8 mouse cellular contexts compared by ENCODE assay signal in genomic region chr8:83593325-83594166, GRCm38 (mm10). TPM values are rescaled to one million over a fixed set of nuclear protein-coding genes. Genes with fewer than 3 reads are reported as not detected.
A peak's percentile ranks its signal among the peaks of the same experiment; 100 is the strongest.
DNase-seq lines count a peak whose midpoint lies in the region; ATAC-seq and TF ChIP-seq lines count a peak whose summit lies in the region.

No protein-coding gene starts in this region.

- H3K27ac ChIP-seq in heart, embryonic 14.5 days (replicated peaks in 1 of 2; ENCODE audit: control insufficient read depth in 1 of 2, insufficient read depth in 1 of 2, low read depth in 2 of 2, low read length in 2 of 2), result peak overlapping the region; percentile 87 to 90
- no peak overlapping the region; the same call in 1 of the 2 replicates for H3K27ac ChIP-seq in ES-E14 (ENCODE audit: insufficient read depth, low read depth, low read length, poor library complexity, severe bottlenecking)
- H3K27ac ChIP-seq in forebrain, embryonic 10.5 days, result peak overlapping the region; percentile 96
- H3K27ac ChIP-seq in liver, embryonic 12.5 days, result peak overlapping the region; percentile 91
- H3K27ac ChIP-seq in stomach, embryonic 16.5 days (ENCODE audit: low read length), result peak overlapping the region; percentile 88

- peak overlapping the region; percentile 99 for H3K4me2 ChIP-seq in heart, embryonic 14.5 days (ENCODE audit: low read length)
- peak overlapping the region; percentile 95 for H3K4me2 ChIP-seq in liver, embryonic 12.5 days
- peak overlapping the region; percentile 90 for H3K4me2 ChIP-seq in stomach, embryonic 16.5 days (ENCODE audit: low read depth, low read length)

- peaks cover 32% of the 10 kb centered on the region for H3K36me3 ChIP-seq in heart, embryonic 14.5 days (ENCODE audit: control insufficient read depth, insufficient read depth, low read length)
- H3K36me3 ChIP-seq in ES-E14 (ENCODE audit: control insufficient read depth, insufficient read depth, low read length, poor library complexity, severe bottlenecking), result peaks cover 8% of the 10 kb centered on the region; the same call in 1 of the 2 replicates
- H3K36me3 ChIP-seq in forebrain, embryonic 10.5 days (replicated peaks), result peaks cover 36% of the 10 kb centered on the region
- H3K36me3 ChIP-seq in liver, embryonic 12.5 days, result peaks cover 32% of the 10 kb centered on the region
- H3K36me3 ChIP-seq in stomach, embryonic 16.5 days (ENCODE audit: control insufficient read depth, insufficient read depth, low read length), result no peaks in the 10 kb centered on the region

- H3K9ac ChIP-seq in heart, embryonic 14.5 days (ENCODE audit: low read length), result peak overlapping the region; percentile 96
- H3K9ac ChIP-seq in ES-E14 (ENCODE audit: insufficient read depth, low read depth, low read length, poor library complexity, severe bottlenecking), result peak overlapping the region; percentile 86
- H3K9ac ChIP-seq in liver, embryonic 12.5 days, result peak overlapping the region; percentile 95
- peak overlapping the region; percentile 89 for H3K9ac ChIP-seq in stomach, embryonic 16.5 days (ENCODE audit: low read length)

- in situ Hi-C loops in ES-E14 (cut with MboI; ENCODE audit: low sequenced_read_pairs in 2 of 2, unreplicated experiment in 2 of 2), result no loop called here

- no peak for DNase-seq in heart, adult 9 months (ENCODE audit: low spot score in 2 of 2)
- no peak for DNase-seq in ES-E14 (ENCODE audit: low read depth, low spot score)
- DNase-seq in forebrain, embryonic 10.5 days (ENCODE audit: extremely low spot score, low spot score), result no peak
- no peak for DNase-seq in right cerebral cortex, adult 18-20 months
- DNase-seq in frontal cortex, adult 2 months (ENCODE audit: extremely low spot score in 1 of 2, low spot score in 1 of 2), result no peak

- H3K4me1 ChIP-seq in heart, embryonic 14.5 days (ENCODE audit: control insufficient read depth in 2 of 2, insufficient read depth in 2 of 2, low read length in 2 of 2), result peaks cover 5 to 21% of the 10 kb centered on the region in 2 experiments; a peak in 3 of 4 replicates
- H3K4me1 ChIP-seq in ES-E14 (ENCODE audit: control insufficient read depth in 2 of 2, insufficient read depth in 2 of 2, low read length in 2 of 2, poor library complexity in 1 of 2), result peaks cover 2 to 8% of the 10 kb centered on the region in 2 experiments; a peak in 3 of 4 replicates
- peaks cover 42% of the 10 kb centered on the region for H3K4me1 ChIP-seq in forebrain, embryonic 10.5 days
- H3K4me1 ChIP-seq in liver, embryonic 12.5 days, result peaks cover 56% of the 10 kb centered on the region
- H3K4me1 ChIP-seq in stomach, embryonic 16.5 days (ENCODE audit: control insufficient read depth, insufficient read depth, low read length), result peaks cover 21% of the 10 kb centered on the region

- ATAC-seq in heart, embryonic 14.5 days (ENCODE audit: insufficient number of reproducible peaks, insufficient read depth, low FRiP score, low read depth), result no peak; the same call in 1 of the 2 replicates
- ATAC-seq in liver, embryonic 12.5 days, result no peak
- ATAC-seq in stomach, embryonic 16.5 days (ENCODE audit: insufficient read depth, low FRiP score), result no peak

- 7% methylated on average over 22 of the region's 22 CpGs for WGBS in heart, embryonic 14.5 days
- WGBS in forebrain, embryonic 10.5 days, result 8% methylated on average over 22 of the region's 22 CpGs
- 6% methylated on average over 22 of the region's 22 CpGs for WGBS in liver, embryonic 12.5 days (ENCODE audit: insufficient replicate concordance)
- 3% methylated on average over 22 of the region's 22 CpGs for WGBS in stomach, embryonic 16.5 days

- peak overlapping the region; percentile 72 to 91 for H3K4me3 ChIP-seq in heart, embryonic 14.5 days (ENCODE audit: control insufficient read depth in 1 of 2, insufficient read depth in 1 of 2, low read depth in 1 of 2, low read length in 2 of 2)
- H3K4me3 ChIP-seq in ES-E14 (ENCODE audit: insufficient read depth in 1 of 2, low read depth in 1 of 2, low read length in 2 of 2, poor library complexity in 1 of 2, severe bottlenecking in 1 of 2), result peak overlapping the region; percentile 77 to 78
- H3K4me3 ChIP-seq in forebrain, embryonic 10.5 days, result peak overlapping the region; percentile 88
- H3K4me3 ChIP-seq in liver, embryonic 12.5 days, result peak overlapping the region; percentile 95
- peak overlapping the region; percentile 88 for H3K4me3 ChIP-seq in stomach, embryonic 16.5 days (replicated peaks; ENCODE audit: low read length)

- no peaks in the 10 kb centered on the region for H3K27me3 ChIP-seq in heart, embryonic 14.5 days (ENCODE audit: control insufficient read depth, insufficient read depth, low read length)
- H3K27me3 ChIP-seq in forebrain, embryonic 10.5 days (ENCODE audit: poor library complexity, severe bottlenecking), result no peaks in the 10 kb centered on the region
- no peaks in the 10 kb centered on the region for H3K27me3 ChIP-seq in liver, embryonic 12.5 days (replicated peaks)
- H3K27me3 ChIP-seq in stomach, embryonic 16.5 days (ENCODE audit: control insufficient read depth, insufficient read depth, low read length), result no peaks in the 10 kb centered on the region

- no peaks in the 10 kb centered on the region for H3K9me3 ChIP-seq in heart, embryonic 14.5 days (ENCODE audit: control insufficient read depth, low read length)
- H3K9me3 ChIP-seq in ES-E14 (ENCODE audit: control insufficient read depth, insufficient read depth, low read depth, low read length), result no peaks in the 10 kb centered on the region
- no peaks in the 10 kb centered on the region for H3K9me3 ChIP-seq in forebrain, embryonic 10.5 days
- H3K9me3 ChIP-seq in liver, embryonic 12.5 days (replicated peaks), result no peaks in the 10 kb centered on the region
- H3K9me3 ChIP-seq in stomach, embryonic 16.5 days (replicated peaks; ENCODE audit: control insufficient read depth, low read length), result no peaks in the 10 kb centered on the region

TF ChIP-seq in ES-E14, 5 proteins besides CTCF, POLR2A, EP300 and RAD21:
- TF ChIP-seq ZC3H11A (IDR thresholded peaks at IDR 0.05; ENCODE audit: borderline replicate concordance, low read depth, low read length), result no peak
- TF ChIP-seq ZNF384 (IDR thresholded peaks at IDR 0.05; ENCODE audit: low read depth, low read length), result no peak
- TF ChIP-seq MAFK (IDR thresholded peaks at IDR 0.05; ENCODE audit: insufficient read depth, low read depth, low read length), result no peak
- TF ChIP-seq CHD2 (IDR thresholded peaks at IDR 0.05; ENCODE audit: low read depth, low read length), result no peak
TF ChIP-seq in ES-E14: peak in this region for 0.

RNA-seq across cellular contexts. Expression of gene Tecr, which starts 14.2 kb away (rescaled TPM):
- polyA plus RNA-seq in heart, embryonic 14.5 days (2014; fragmentation: Nextera tagmentation; extraction: Ambion mirVana), result 461 and 507 TPM in 2 replicates
- 246 and 386 TPM in 2 replicates for total RNA-seq in ES-E14 (2012; rRNA removed)
- polyA plus RNA-seq in forebrain, embryonic 10.5 days (2016; fragmentation: Nextera tagmentation; extraction: Ambion mirVana), result 637 and 658 TPM in 2 replicates
- polyA plus RNA-seq in liver, embryonic 12.5 days (2016; fragmentation: Nextera tagmentation; extraction: Ambion mirVana), result 371 and 378 TPM in 2 replicates
- 503 and 554 TPM in 2 replicates for polyA plus RNA-seq in stomach, embryonic 16.5 days (2015; fragmentation: Nextera tagmentation; extraction: Ambion mirVana)
- 779 and 879 TPM in 2 replicates for polyA plus RNA-seq in frontal cortex, adult 2 months (2012; rRNA removed)

RNA-seq across cellular contexts. Expression of gene Dnajb1, which starts 14.4 kb away (rescaled TPM):
- 37.0 and 38.2 TPM in 2 replicates for polyA plus RNA-seq in heart, embryonic 14.5 days (2014; fragmentation: Nextera tagmentation; extraction: Ambion mirVana)
- total RNA-seq in ES-E14 (2012; rRNA removed), result 22.9 and 30.1 TPM in 2 replicates
- 65.2 and 77.8 TPM in 2 replicates for polyA plus RNA-seq in forebrain, embryonic 10.5 days (2016; fragmentation: Nextera tagmentation; extraction: Ambion mirVana)
- polyA plus RNA-seq in liver, embryonic 12.5 days (2016; fragmentation: Nextera tagmentation; extraction: Ambion mirVana), result 65.1 and 69.8 TPM in 2 replicates
- polyA plus RNA-seq in stomach, embryonic 16.5 days (2015; fragmentation: Nextera tagmentation; extraction: Ambion mirVana), result 69.6 and 74.3 TPM in 2 replicates
- polyA plus RNA-seq in frontal cortex, adult 2 months (2012; rRNA removed), result 37.9 TPM in 2 replicates

RNA-seq across cellular contexts. Expression of gene Ndufb7, which starts 27.1 kb away (rescaled TPM):
- 717 and 718 TPM in 2 replicates for polyA plus RNA-seq in heart, embryonic 14.5 days (2014; fragmentation: Nextera tagmentation; extraction: Ambion mirVana)
- total RNA-seq in ES-E14 (2012; rRNA removed), result 236 and 275 TPM in 2 replicates
- polyA plus RNA-seq in forebrain, embryonic 10.5 days (2016; fragmentation: Nextera tagmentation; extraction: Ambion mirVana), result 342 and 357 TPM in 2 replicates
- 290 and 291 TPM in 2 replicates for polyA plus RNA-seq in liver, embryonic 12.5 days (2016; fragmentation: Nextera tagmentation; extraction: Ambion mirVana)
- polyA plus RNA-seq in stomach, embryonic 16.5 days (2015; fragmentation: Nextera tagmentation; extraction: Ambion mirVana), result 285 and 326 TPM in 2 replicates
- 324 and 374 TPM in 2 replicates for polyA plus RNA-seq in frontal cortex, adult 2 months (2012; rRNA removed)

RNA-seq across cellular contexts. Expression of gene Olfr370, which starts 58.0 kb away (rescaled TPM):
- polyA plus RNA-seq in heart, embryonic 14.5 days (2014; fragmentation: Nextera tagmentation; extraction: Ambion mirVana), result not detected in 2 replicates
- total RNA-seq in ES-E14 (2012; rRNA removed), result not detected in 2 replicates
- not detected in 2 replicates for polyA plus RNA-seq in forebrain, embryonic 10.5 days (2016; fragmentation: Nextera tagmentation; extraction: Ambion mirVana)
- polyA plus RNA-seq in liver, embryonic 12.5 days (2016; fragmentation: Nextera tagmentation; extraction: Ambion mirVana), result not detected in 2 replicates
- polyA plus RNA-seq in stomach, embryonic 16.5 days (2015; fragmentation: Nextera tagmentation; extraction: Ambion mirVana), result not detected in 2 replicates
- not detected in 2 replicates for polyA plus RNA-seq in frontal cortex, adult 2 months (2012; rRNA removed)

RNA-seq across cellular contexts. Expression of gene Gipc1, which starts 58.9 kb away (rescaled TPM):
- 133 and 139 TPM in 2 replicates for polyA plus RNA-seq in heart, embryonic 14.5 days (2014; fragmentation: Nextera tagmentation; extraction: Ambion mirVana)
- 73.2 and 73.7 TPM in 2 replicates for total RNA-seq in ES-E14 (2012; rRNA removed)
- polyA plus RNA-seq in forebrain, embryonic 10.5 days (2016; fragmentation: Nextera tagmentation; extraction: Ambion mirVana), result 220 and 227 TPM in 2 replicates
- 80.0 and 80.4 TPM in 2 replicates for polyA plus RNA-seq in liver, embryonic 12.5 days (2016; fragmentation: Nextera tagmentation; extraction: Ambion mirVana)
- 190 TPM in 2 replicates for polyA plus RNA-seq in stomach, embryonic 16.5 days (2015; fragmentation: Nextera tagmentation; extraction: Ambion mirVana)
- polyA plus RNA-seq in frontal cortex, adult 2 months (2012; rRNA removed), result 86.3 and 90.2 TPM in 2 replicates
